Mouse (Mus musculus) CH12.LX (cell line): Measurements from ENCODE around the gene Med1.

Experiments
- CHD1 ChIP-seq: IDR thresholded peaks from 2 replicates; pipeline ENCODE4 v1.6.1; 2012; ENCODE audit warnings: low read depth, low read length, improper control_type of control experiment, inconsistent platforms
- CHD2 ChIP-seq: IDR thresholded peaks from 2 replicates; pipeline ENCODE4 v1.6.1; 2011; ENCODE audit warnings: low read length, improper control_type of control experiment
- CTCF ChIP-seq, 2 experiments: IDR thresholded peaks in 1 of 2; conservative IDR thresholded peaks in 1 of 2; 2 replicates each; pipeline ENCODE4 v1.5.1; 2011 to 2012; ENCODE audit warnings: low read depth in 2 of 2, low read length in 2 of 2, improper control_type of control experiment in 1 of 2, inconsistent platforms in 1 of 2, mild to moderate bottlenecking in 1 of 2, moderate library complexity in 1 of 2
- IRF4 ChIP-seq: IDR thresholded peaks from 2 replicates; pipeline ENCODE4 v1.6.1; 2014; ENCODE audit warnings: low read depth, mild to moderate bottlenecking, inconsistent platforms, low read length, improper control_type of control experiment
- JUND ChIP-seq: conservative IDR thresholded peaks from 2 replicates; pipeline ENCODE4 v1.6.1; 2011; ENCODE audit warnings: low read depth, low read length, improper control_type of control experiment
- KAT2A ChIP-seq: IDR thresholded peaks from 2 replicates; pipeline ENCODE4 v1.6.1; 2012; ENCODE audit warnings: low read length, improper control_type of control experiment, inconsistent platforms; ENCODE audit not compliant: insufficient replicate concordance
- MAX ChIP-seq: IDR thresholded peaks from 2 replicates; pipeline ENCODE4 v1.6.1; 2011; ENCODE audit warnings: low read length, improper control_type of control experiment
- NELFE ChIP-seq: IDR thresholded peaks from 2 replicates; pipeline ENCODE4 v1.6.1; 2011; ENCODE audit warnings: low read depth, low read length, improper control_type of control experiment
- POLR2A ChIP-seq: IDR thresholded peaks from 2 replicates; pipeline ENCODE4 v1.6.1; 2011; ENCODE audit warnings: low read depth, mild to moderate bottlenecking, improper control_type of control experiment, low read length
- SIN3A ChIP-seq: IDR thresholded peaks from 2 replicates; pipeline ENCODE4 v1.6.1; 2012; ENCODE audit warnings: low read length, improper control_type of control experiment, inconsistent platforms
- USF1 ChIP-seq: IDR thresholded peaks from 2 replicates; pipeline ENCODE4 v1.6.1; 2014; ENCODE audit warnings: low read depth, mild to moderate bottlenecking, inconsistent platforms, low read length, improper control_type of control experiment
- USF2 ChIP-seq: conservative IDR thresholded peaks from 2 replicates; pipeline ENCODE4 v1.6.1; 2011; ENCODE audit warnings: low read depth, low read length, improper control_type of control experiment
- ZNF384 ChIP-seq: IDR thresholded peaks from 2 replicates; pipeline ENCODE4 v1.6.1; 2012; ENCODE audit warnings: low read depth, low read length, improper control_type of control experiment, inconsistent platforms

DNA sequence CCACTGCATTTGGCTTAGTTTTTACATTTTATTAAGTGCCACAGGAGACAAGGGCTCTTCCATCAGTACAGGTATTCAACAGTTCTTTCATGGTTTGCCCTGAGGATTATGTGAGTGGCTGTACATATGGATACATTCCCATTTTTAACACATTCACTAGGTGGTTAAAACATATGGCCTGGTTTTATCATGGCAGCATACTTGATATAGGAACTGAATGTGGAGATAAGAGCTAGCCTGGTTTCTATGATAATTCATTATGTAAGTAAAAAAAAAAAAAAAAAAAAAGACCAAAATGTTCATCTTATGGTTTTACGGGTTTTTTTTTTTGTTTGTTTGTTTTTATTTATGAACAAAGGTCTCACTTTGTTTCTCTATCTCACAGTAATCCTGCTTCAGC lies 33.3 kb upstream of the Med1 start:
- TF ChIP-seq USF2 (no peak), POLR2A (no peak), USF1 (no peak), CTCF (conservative IDR thresholded peaks at IDR 0.05 in 1 of 2, IDR thresholded peaks at IDR 0.05 in 1 of 2; ENCODE audit: low read depth in 2 of 2, low read length in 2 of 2) (no peak), KAT2A (no peak), CHD1 (no peak), MAX (no peak), CHD2 (no peak), IRF4 (no peak), ZNF384 (no peak), NELFE (no peak), JUND (no peak), SIN3A (no peak)
